Mouse (Mus musculus): Measurements from ENCODE around the gene B4galt2. TPM values are rescaled to one million over a fixed set of nuclear protein-coding genes. Genes with fewer than 3 reads are reported as not detected.

Gene B4galt2
- polyA plus RNA-seq, 1 experiment from 2014 or later: 19.8 TPM

DNA sequence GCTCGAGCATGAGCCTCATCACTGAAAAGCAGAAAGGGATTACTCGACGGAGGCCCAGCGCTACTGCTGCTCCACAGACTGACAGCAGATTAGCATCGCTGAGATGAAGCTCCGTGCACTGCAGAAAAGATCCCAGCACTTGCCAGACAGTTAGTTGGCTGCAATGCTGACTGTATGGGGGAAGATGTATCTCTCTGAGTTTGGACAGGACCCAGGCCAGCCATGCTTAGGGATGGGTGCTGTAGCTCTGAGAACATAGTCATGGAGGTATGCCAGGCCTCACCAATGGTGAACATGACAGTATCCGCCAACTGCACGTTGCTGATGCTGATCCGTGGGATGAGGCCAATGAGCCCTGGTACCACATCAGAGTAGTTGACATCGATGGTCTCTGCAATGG lies 20.8 kb upstream of the B4galt2 start:
- no peaks in the 10 kb centered on the region for H3K9me3 ChIP-seq (replicated peaks)
- peaks cover 88% of the 10 kb centered on the region for H3K36me3 ChIP-seq
- H3K4me2 ChIP-seq: no peak overlapping the region
- 92% methylated on average over 10 of the region's 10 CpGs for WGBS
- H3K27me3 ChIP-seq: no peaks in the 10 kb centered on the region
- H3K9ac ChIP-seq: no peak overlapping the region
- peaks cover 2% of the 10 kb centered on the region; the same call in 1 of the 2 replicates for H3K4me1 ChIP-seq
- no peak overlapping the region for H3K4me3 ChIP-seq (replicated peaks)
- no peak overlapping the region for H3K27ac ChIP-seq
- no peak for ATAC-seq (replicated peaks; ENCODE audit: low FRiP score)

DNA sequence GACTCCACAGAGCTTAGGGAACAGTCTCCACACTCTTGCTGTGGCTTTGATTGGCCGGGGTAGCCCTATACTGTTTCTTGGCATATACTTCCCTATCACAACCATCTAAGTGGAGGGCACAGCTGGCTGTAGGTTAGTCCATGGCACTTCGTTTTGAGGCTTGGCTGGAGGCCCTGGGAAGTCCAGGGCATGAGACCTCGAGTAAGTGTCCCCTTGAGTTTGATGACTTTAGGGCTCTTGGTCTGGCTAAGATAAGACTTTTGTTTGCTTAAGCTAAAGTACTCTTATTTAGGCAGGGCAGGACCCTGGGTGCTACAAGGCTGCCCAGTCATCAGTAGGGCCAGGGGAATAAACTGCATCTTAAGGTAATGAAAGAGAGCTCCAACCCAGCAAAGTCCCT lies 14.8 kb upstream of the B4galt2 start:
- 81% methylated on average over 3 of the region's 3 CpGs for WGBS
- H3K27ac ChIP-seq: no peak overlapping the region
- no peak overlapping the region for H3K4me3 ChIP-seq (replicated peaks)
- H3K9ac ChIP-seq: no peak overlapping the region
- H3K36me3 ChIP-seq: peaks cover 93% of the 10 kb centered on the region
- H3K27me3 ChIP-seq: no peaks in the 10 kb centered on the region
- H3K9me3 ChIP-seq (replicated peaks): no peaks in the 10 kb centered on the region
- no peak overlapping the region for H3K4me2 ChIP-seq
- no peak for ATAC-seq (replicated peaks; ENCODE audit: low FRiP score)
- H3K4me1 ChIP-seq: no peaks in the 10 kb centered on the region

DNA sequence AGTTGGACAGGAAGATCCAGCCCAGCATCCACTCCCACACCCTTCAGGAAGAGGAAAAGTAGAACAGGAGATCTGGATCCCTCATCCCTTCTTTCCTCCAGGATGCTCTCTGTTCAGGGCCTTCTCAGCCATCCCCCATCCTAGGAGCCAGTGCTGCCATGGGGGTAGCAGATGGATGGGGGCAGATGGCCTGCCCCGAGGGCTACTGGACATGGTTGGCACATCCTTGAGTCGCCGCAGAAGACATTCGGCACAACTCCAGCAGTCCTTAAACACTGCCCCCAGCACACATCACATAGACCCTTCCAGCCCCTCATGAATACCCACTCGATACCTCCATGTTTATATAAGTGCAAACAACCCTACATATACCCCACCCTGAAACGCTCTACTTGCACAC lies 12.7 kb upstream of the B4galt2 start:
- no peaks in the 10 kb centered on the region for H3K9me3 ChIP-seq (replicated peaks)
- no peak overlapping the region for H3K4me2 ChIP-seq
- 97% methylated on average over 6 of the region's 6 CpGs for WGBS
- no peak overlapping the region for H3K4me3 ChIP-seq (replicated peaks)
- H3K9ac ChIP-seq: no peak overlapping the region
- peaks cover 72% of the 10 kb centered on the region for H3K36me3 ChIP-seq
- H3K27ac ChIP-seq: no peak overlapping the region
- no peak for ATAC-seq (replicated peaks; ENCODE audit: low FRiP score)
- H3K4me1 ChIP-seq: peaks cover 9% of the 10 kb centered on the region
- H3K27me3 ChIP-seq: no peaks in the 10 kb centered on the region

DNA sequence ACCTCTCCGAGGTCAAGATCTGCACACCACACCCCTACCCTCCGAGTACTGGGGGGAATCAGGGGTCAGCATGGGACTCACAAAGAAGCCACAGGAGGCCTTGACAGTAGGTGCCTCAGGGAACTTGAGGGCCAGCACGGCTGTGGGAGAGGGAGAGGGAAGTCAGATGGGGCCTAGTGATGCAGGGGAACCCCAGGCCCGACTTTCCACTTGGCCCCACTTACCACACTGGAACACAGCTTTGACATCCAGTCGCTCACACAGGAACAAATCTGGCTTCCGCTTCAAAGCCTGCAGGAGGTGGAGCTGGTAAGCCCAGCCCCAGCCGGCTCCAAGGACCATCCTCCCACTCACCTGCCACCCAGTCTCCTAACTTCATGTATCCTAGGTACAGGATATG lies 12.1 kb upstream of the B4galt2 start:
- WGBS: 80% methylated on average over 7 of the region's 7 CpGs
- no peak for ATAC-seq (replicated peaks; ENCODE audit: low FRiP score)
- no peaks in the 10 kb centered on the region for H3K27me3 ChIP-seq

DNA sequence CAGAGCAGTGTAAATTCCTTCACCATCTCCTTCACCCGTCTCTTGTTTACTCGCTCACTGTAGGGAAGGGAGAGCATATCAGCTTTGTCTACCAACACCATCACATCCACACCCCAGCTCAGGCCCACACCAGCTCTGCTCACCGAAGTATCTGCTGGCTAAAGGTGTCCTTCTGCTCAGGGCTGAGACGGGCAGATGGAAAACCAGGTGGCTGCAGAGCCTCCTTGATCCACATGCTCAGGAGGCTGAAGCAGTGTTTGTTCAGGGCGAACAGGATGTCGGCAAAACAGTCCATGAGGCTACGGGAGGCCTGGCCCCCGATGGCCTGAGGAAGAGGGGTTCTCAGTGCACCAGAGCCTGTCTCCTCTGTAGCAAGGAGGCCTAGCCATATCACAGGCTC lies 11.3 kb upstream of the B4galt2 start:
- H3K9me3 ChIP-seq (replicated peaks): no peaks in the 10 kb centered on the region
- H3K4me3 ChIP-seq (replicated peaks): no peak overlapping the region
- no peaks in the 10 kb centered on the region for H3K27me3 ChIP-seq
- no peak overlapping the region for H3K27ac ChIP-seq
- 88% methylated on average over 8 of the region's 8 CpGs for WGBS
- peaks cover 14% of the 10 kb centered on the region for H3K4me1 ChIP-seq
- H3K4me2 ChIP-seq: no peak overlapping the region
- H3K36me3 ChIP-seq: peaks cover 67% of the 10 kb centered on the region
- no peak overlapping the region for H3K9ac ChIP-seq
- no peak for ATAC-seq (replicated peaks; ENCODE audit: low FRiP score)

More for the DNA sequence above, 12.1 kb upstream of the B4galt2 start:
- Histone ChIP-seq H3K4me1 (peaks cover 14% of the 10 kb centered on the region), H3K9ac (no peak overlapping the region), H3K27ac (no peak overlapping the region), H3K36me3 (peaks cover 67% of the 10 kb centered on the region), H3K9me3 (replicated peaks) (no peaks in the 10 kb centered on the region), H3K4me2 (no peak overlapping the region), H3K4me3 (replicated peaks) (no peak overlapping the region)

DNA sequence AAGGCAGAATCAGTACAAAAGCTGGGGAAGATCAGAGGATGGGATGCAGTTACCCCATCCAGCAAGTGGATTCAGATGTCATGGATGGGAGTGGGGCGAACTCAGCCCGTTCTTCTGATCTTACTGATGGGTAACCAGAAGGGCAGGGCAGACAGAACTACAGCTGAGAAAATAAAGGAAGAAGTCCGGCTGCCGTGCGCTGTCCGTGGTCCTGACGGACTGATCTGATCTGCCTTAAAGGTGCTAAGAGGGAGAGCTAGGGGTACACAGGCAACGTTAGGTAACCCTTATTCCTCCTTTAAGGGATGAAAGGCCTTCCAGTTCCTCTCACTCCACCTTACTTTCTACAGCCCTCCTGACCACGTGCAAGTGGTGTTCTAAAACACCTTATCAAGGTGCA lies 10.1 kb upstream of the B4galt2 start:
- H3K9me3 ChIP-seq (replicated peaks): no peaks in the 10 kb centered on the region
- no peak for ATAC-seq (replicated peaks; ENCODE audit: low FRiP score)

DNA sequence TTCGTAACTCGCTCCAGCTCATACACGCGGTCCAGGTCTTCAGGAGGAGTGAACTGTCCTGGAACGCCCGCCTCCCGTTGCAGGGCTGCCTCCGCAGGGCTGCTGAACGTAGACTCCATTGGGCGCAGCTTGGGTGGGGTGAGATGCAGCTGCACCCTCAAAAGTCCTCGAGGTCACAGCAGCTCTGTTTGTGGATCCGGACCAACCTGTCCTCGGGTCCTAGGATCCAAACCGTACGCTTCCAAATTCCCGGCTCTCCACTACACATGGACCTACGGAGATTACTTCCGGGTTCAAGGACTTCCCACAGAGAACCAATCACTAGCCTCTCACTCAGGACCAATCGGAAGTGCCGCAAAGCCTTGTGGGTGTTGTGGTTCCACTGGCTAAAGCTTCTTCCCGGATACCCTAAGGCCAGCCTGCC lies 8.5 kb upstream of the B4galt2 start, which contains the start of gene Dph2:
Dph2 (minus strand) TSS at position 295 of the 424 bp plus-strand sequence.
- H3K4me3 ChIP-seq (replicated peaks): peak within 1 kb of the TSS; percentile 80
- no peaks in the 10 kb centered on the region for H3K27me3 ChIP-seq
- H3K9me3 ChIP-seq (replicated peaks): no peaks in the 10 kb centered on the region
- under 1% methylated on average over 21 of the region's 21 CpGs for WGBS
- no peak within 1 kb of the TSS for H3K27ac ChIP-seq
- H3K4me2 ChIP-seq: peak within 1 kb of the TSS; percentile 84
- H3K9ac ChIP-seq: peak within 1 kb of the TSS; percentile 53
- peak; percentile 80 for ATAC-seq (replicated peaks; ENCODE audit: low FRiP score)
- H3K36me3 ChIP-seq: peaks cover 48% of the 10 kb centered on the region
- H3K4me1 ChIP-seq: peaks cover 20% of the 10 kb centered on the region

More for the DNA sequence above, 10.1 kb upstream of the B4galt2 start:
- WGBS: 13% methylated on average over 9 of the region's 9 CpGs
- no peak overlapping the region for H3K9ac ChIP-seq
- H3K36me3 ChIP-seq: peaks cover 63% of the 10 kb centered on the region
- no peaks in the 10 kb centered on the region for H3K27me3 ChIP-seq
- H3K27ac ChIP-seq: no peak overlapping the region
- peaks cover 14% of the 10 kb centered on the region for H3K4me1 ChIP-seq
- H3K4me2 ChIP-seq: no peak overlapping the region
- H3K4me3 ChIP-seq (replicated peaks): no peak overlapping the region

DNA sequence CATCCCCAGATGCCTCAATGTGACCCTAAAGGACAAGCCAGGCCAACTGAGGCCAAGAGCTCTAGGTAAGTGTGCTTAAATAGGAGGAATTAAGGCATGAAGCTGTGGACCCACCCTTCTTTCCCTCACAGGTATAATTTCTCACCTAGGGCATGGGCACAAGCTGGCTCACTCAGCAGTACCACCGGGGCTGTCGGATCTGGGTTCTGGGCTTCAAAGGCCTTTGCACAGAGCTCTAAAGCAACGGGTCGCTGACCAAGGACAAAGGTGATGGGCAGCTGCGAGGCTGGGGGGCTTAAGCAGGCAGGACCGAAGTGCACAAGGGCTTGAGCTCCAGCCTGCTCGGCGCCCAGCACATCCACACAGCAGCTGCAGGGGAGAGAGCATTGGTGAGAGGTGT lies 7.5 kb upstream of the B4galt2 start:
- 76% methylated on average over 8 of the region's 8 CpGs for WGBS
- Histone ChIP-seq H3K9ac (no peak overlapping the region), H3K27ac (no peak overlapping the region)

DNA sequence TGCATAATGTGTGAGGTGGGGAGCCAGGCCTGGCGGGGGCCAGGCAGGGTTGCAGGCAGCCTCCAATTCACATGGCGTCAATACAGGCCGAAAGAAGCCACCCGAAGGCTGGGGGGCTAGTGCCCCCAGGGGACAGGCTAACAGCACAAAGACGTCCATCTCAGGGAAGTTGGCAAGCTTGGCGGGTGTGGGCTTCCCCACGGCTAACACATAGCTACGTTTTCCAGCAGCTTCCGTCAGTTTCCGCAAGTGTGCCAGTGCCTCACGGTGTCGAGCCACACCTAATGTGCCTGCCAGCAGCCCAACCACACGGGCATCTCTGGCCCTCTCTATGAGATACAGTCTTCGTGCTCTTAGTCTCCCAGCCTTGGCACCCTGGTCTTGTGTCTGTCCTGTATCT lies 6.7 kb upstream of the B4galt2 start:
- Histone ChIP-seq H3K27ac (no peak overlapping the region), H3K36me3 (peaks cover 38% of the 10 kb centered on the region), H3K27me3 (no peaks in the 10 kb centered on the region), H3K4me1 (peaks cover 37% of the 10 kb centered on the region), H3K4me3 (replicated peaks) (no peak overlapping the region), H3K4me2 (no peak overlapping the region; the same call in 1 of the 2 replicates), H3K9me3 (replicated peaks) (no peaks in the 10 kb centered on the region), H3K9ac (no peak overlapping the region)
- no peak for ATAC-seq (replicated peaks; ENCODE audit: low FRiP score)
- WGBS: 93% methylated on average over 14 of the region's 14 CpGs

More for the DNA sequence above, 7.5 kb upstream of the B4galt2 start:
- H3K9me3 ChIP-seq (replicated peaks): no peaks in the 10 kb centered on the region
- H3K36me3 ChIP-seq: peaks cover 38% of the 10 kb centered on the region
- peak overlapping the region; percentile 80 for H3K4me3 ChIP-seq (replicated peaks)
- peak overlapping the region; percentile 84 for H3K4me2 ChIP-seq
- H3K27me3 ChIP-seq: no peaks in the 10 kb centered on the region
- ATAC-seq (replicated peaks; ENCODE audit: low FRiP score): no peak
- peaks cover 30% of the 10 kb centered on the region for H3K4me1 ChIP-seq

DNA sequence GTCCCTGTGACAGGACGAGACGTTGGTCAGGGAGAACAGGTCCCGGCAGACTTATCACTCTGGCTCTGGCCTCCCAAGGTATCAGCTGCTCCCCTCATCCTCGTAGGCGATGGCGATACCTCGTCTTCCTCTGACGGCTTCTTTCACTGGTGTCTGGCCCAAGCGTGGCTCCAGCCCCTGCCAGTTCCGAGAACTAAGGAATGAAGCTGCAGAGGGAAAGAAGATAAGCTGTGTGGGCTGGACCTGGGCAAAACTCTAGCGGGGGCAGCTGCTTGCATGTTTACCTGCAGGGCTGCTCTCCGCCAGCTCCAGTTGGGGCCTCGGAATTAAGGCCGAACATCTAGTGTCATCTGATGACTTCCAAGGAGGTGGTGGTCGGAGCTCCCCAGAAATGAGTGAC lies 6.2 kb upstream of the B4galt2 start:
- Histone ChIP-seq H3K27me3 (no peaks in the 10 kb centered on the region), H3K27ac (no peak overlapping the region), H3K4me1 (peaks cover 38% of the 10 kb centered on the region), H3K9ac (no peak overlapping the region), H3K4me2 (no peak overlapping the region), H3K4me3 (replicated peaks) (no peak overlapping the region), H3K9me3 (replicated peaks) (no peaks in the 10 kb centered on the region), H3K36me3 (peaks cover 39% of the 10 kb centered on the region)
- 87% methylated on average over 15 of the region's 15 CpGs for WGBS
- no peak for ATAC-seq (replicated peaks; ENCODE audit: low FRiP score)

DNA sequence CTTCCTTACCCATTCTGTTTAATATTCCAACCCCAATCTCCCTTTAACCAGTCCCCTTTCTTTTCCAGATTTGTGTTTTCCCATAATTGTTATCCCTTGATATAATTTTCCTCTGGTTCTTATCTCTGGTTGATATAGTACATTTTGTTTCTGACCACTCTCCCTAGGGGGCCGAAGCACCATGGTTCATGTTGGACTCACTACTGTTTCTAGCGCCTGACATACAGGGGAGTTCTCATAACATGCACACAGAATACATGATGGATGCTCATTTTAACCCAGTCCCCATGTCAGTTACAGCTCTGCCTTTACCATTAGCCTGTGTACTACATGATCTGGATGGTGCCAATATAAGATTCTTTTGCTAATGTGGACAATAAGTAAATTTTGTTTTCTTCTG lies 4.6 kb upstream of the B4galt2 start:
- H3K4me1 ChIP-seq: peaks cover 48% of the 10 kb centered on the region
- no peak overlapping the region for H3K9ac ChIP-seq
- H3K27me3 ChIP-seq: no peaks in the 10 kb centered on the region
- no peaks in the 10 kb centered on the region for H3K9me3 ChIP-seq (replicated peaks)
- WGBS: 79% methylated on average over 2 of the region's 2 CpGs
- H3K27ac ChIP-seq: no peak overlapping the region
- H3K36me3 ChIP-seq: peaks cover 37% of the 10 kb centered on the region
- no peak for ATAC-seq (replicated peaks; ENCODE audit: low FRiP score)
- H3K4me2 ChIP-seq: peak overlapping the region; percentile 94
- H3K4me3 ChIP-seq (replicated peaks): peak overlapping the region; percentile 99; the same call in 1 of the 2 replicates

DNA sequence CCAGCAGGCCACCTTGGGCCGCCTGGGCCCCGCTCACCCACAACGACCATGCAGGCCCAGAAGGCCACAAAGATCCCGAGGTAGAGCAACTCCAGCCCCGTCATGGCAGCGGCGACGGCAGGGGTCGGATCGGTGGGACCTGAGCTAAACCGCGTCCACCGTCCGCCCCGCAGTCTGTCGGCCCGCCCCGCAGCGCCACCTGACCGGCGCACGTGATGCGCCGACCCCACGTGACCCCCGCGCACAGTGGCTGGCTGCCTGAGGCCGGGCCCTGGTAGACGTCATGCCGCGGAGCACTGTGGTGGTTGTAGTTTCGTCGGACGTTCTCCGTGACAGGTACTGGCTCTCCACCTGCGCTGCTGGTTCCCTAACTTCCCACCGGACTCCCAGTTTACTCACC lies 3.8 kb upstream of the B4galt2 start, which contains the start of gene Atp6v0b:
Atp6v0b (minus strand) TSS at position 201 of the 400 bp plus-strand sequence.
- WGBS: under 1% methylated on average over 37 of the region's 37 CpGs
- Histone ChIP-seq H3K27ac (peak within 1 kb of the TSS; percentile 68), H3K4me3 (replicated peaks) (peak within 1 kb of the TSS; percentile 99), H3K4me2 (peak within 1 kb of the TSS; percentile 94), H3K9me3 (replicated peaks) (no peaks in the 10 kb centered on the region), H3K4me1 (peaks cover 53% of the 10 kb centered on the region), H3K9ac (peak within 1 kb of the TSS; percentile 92), H3K36me3 (peaks cover 37% of the 10 kb centered on the region), H3K27me3 (no peaks in the 10 kb centered on the region)
- ATAC-seq (replicated peaks; ENCODE audit: low FRiP score): peak; percentile 89

DNA sequence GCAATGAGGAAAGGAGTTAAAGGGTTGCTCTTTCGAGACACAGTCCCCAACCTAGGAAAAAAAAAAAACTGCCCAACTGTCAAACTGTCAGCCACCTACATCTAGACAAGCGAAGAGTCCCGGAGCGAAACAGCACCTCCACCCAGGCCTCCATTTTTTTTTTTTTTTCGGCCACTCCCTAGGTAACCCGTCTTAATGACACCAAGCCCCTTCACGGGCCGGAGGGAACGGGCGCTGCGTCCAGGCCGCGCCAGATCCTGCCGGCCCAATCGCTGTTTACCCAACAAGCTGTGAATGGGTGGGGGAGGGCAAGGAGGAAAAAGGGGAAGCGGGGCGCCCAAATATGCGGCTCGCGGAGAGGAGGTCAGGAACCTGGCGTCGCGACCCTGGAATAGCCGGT lies 3.4 kb upstream of the B4galt2 start:
- Histone ChIP-seq H3K27me3 (no peaks in the 10 kb centered on the region), H3K4me2 (peak overlapping the region; percentile 94), H3K9me3 (replicated peaks) (no peaks in the 10 kb centered on the region), H3K27ac (peak overlapping the region; percentile 68), H3K4me3 (replicated peaks) (peak overlapping the region; percentile 99), H3K4me1 (peaks cover 53% of the 10 kb centered on the region), H3K36me3 (peaks cover 37% of the 10 kb centered on the region), H3K9ac (peak overlapping the region; percentile 92)
- WGBS: 2% methylated on average over 24 of the region's 24 CpGs
- peak; percentile 2; the same call in 1 of the 2 replicates for ATAC-seq (replicated peaks; ENCODE audit: low FRiP score)

Measured in kidney, embryonic 15.5 days (tissue).